Mouse (Mus musculus): ENCODE data around the gene Nt5c2. TPM values are rescaled to one million over a fixed set of nuclear protein-coding genes. Genes with fewer than 3 reads are reported as not detected.

Gene Nt5c2
- polyA plus RNA-seq (2015; fragmentation: Nextera tagmentation; extraction: Ambion mirVana) = 102 and 124 TPM in 2 replicates

- Histone ChIP-seq H3K27me3 (replicated peaks) (peaks cover 97% of the 10 kb centered on the region), H3K4me1 (peaks cover 16% of the 10 kb centered on the region), H3K36me3 (no peaks in the 10 kb centered on the region), H3K27ac (replicated peaks) (no peak within 1 kb of the TSS), H3K9ac (peak within 1 kb of the TSS; percentile 55; the same call in 1 of the 2 replicates), H3K9me3 (no peaks in the 10 kb centered on the region), H3K4me2 (peak within 1 kb of the TSS; percentile 84), H3K4me3 (peak within 1 kb of the TSS; percentile 56)
- under 1% methylated on average over 118 of the region's 124 CpGs for WGBS
- ATAC-seq (ENCODE audit: extremely low read depth, insufficient number of reproducible peaks, low FRiP score, low TSS enrichment) = peak; percentile 19; the same call in 1 of the 2 replicates
These were observed at the start of gene Nt5c2, which contains the start of gene Ina for GRCm38 (mm10) chr19:47014447-47015381. TSS of gene Nt5c2 (minus strand) at chr19:47015153. TSS of gene Ina (plus strand) at chr19:47014698.

GRCm38 (mm10) chr19:47057684-47058083 is 42.7 kb upstream of the Nt5c2 start:
- no peak overlapping the region for H3K4me2 ChIP-seq
- no peaks in the 10 kb centered on the region for H3K4me1 ChIP-seq
- no peak overlapping the region for H3K4me3 ChIP-seq
- no peaks in the 10 kb centered on the region for H3K36me3 ChIP-seq
- H3K27me3 ChIP-seq (replicated peaks) = no peaks in the 10 kb centered on the region
- ATAC-seq (ENCODE audit: extremely low read depth, insufficient number of reproducible peaks, low FRiP score, low TSS enrichment) = no peak
- no peaks in the 10 kb centered on the region for H3K9me3 ChIP-seq
- no peak overlapping the region for H3K9ac ChIP-seq
- WGBS = 67% methylated on average over 1 of the region's 1 CpGs
- H3K27ac ChIP-seq (replicated peaks) = no peak overlapping the region

DNA sequence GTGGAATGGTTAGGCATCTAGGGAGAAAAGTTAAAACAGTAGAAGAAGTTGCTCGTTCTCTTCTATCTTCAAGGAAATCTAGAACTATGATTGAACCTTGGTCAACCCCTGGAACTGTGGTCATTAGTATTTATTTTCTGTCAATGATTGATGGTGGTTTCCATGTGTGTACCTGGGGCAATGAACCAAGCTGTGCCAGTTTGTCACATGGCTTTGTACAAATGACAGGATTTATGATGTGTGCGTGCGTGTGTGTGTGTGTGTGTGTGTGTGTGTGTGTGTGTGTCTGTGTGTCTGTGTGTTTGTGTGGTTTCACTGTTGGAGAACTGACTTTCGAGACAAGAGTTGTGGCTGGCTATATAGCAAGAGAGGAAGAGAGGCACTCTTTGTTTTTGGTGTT is 38.5 kb upstream of the Nt5c2 start:
- 78% methylated on average over 4 of the region's 4 CpGs for WGBS
- no peaks in the 10 kb centered on the region for H3K36me3 ChIP-seq
- no peak overlapping the region for H3K27ac ChIP-seq (replicated peaks)
- no peaks in the 10 kb centered on the region for H3K27me3 ChIP-seq (replicated peaks)
- H3K4me2 ChIP-seq = no peak overlapping the region
- no peak overlapping the region for H3K9ac ChIP-seq
- no peaks in the 10 kb centered on the region for H3K9me3 ChIP-seq
- H3K4me1 ChIP-seq = peaks cover 16% of the 10 kb centered on the region
- no peak for ATAC-seq (ENCODE audit: extremely low read depth, insufficient number of reproducible peaks, low FRiP score, low TSS enrichment)
- H3K4me3 ChIP-seq = no peak overlapping the region

GRCm38 (mm10) chr19:47052927-47053326 is 38.0 kb upstream of the Nt5c2 start:
- Histone ChIP-seq H3K27me3 (replicated peaks) (no peaks in the 10 kb centered on the region), H3K4me3 (no peak overlapping the region), H3K4me1 (peaks cover 16% of the 10 kb centered on the region), H3K9me3 (no peaks in the 10 kb centered on the region), H3K27ac (replicated peaks) (no peak overlapping the region), H3K36me3 (no peaks in the 10 kb centered on the region), H3K9ac (no peak overlapping the region), H3K4me2 (no peak overlapping the region)
- 78% methylated on average over 4 of the region's 4 CpGs for WGBS
- ATAC-seq (ENCODE audit: extremely low read depth, insufficient number of reproducible peaks, low FRiP score, low TSS enrichment) = no peak

GRCm38 (mm10) chr19:47050271-47051032 is 35.5 kb upstream of the Nt5c2 start, which contains the start of gene Pcgf6:
TSS of gene Pcgf6 (minus strand) at chr19:47050906.
- WGBS = under 1% methylated on average over 75 of the region's 75 CpGs
- Histone ChIP-seq H3K4me1 (peaks cover 16% of the 10 kb centered on the region), H3K4me3 (peak within 1 kb of the TSS; percentile 89), H3K4me2 (peak within 1 kb of the TSS; percentile 89), H3K36me3 (peaks cover 23% of the 10 kb centered on the region), H3K9ac (peak within 1 kb of the TSS; percentile 91), H3K27me3 (replicated peaks) (no peaks in the 10 kb centered on the region), H3K9me3 (no peaks in the 10 kb centered on the region), H3K27ac (replicated peaks) (peak within 1 kb of the TSS; percentile 89)
- peak; percentile 77 for ATAC-seq (ENCODE audit: extremely low read depth, insufficient number of reproducible peaks, low FRiP score, low TSS enrichment)

- Histone ChIP-seq H3K36me3 (peaks cover 30% of the 10 kb centered on the region), H3K27me3 (replicated peaks) (no peaks in the 10 kb centered on the region), H3K27ac (replicated peaks) (no peak overlapping the region), H3K4me3 (peak overlapping the region; percentile 89), H3K4me1 (peaks cover 16% of the 10 kb centered on the region), H3K9ac (peak overlapping the region; percentile 91), H3K4me2 (peak overlapping the region; percentile 89), H3K9me3 (no peaks in the 10 kb centered on the region)
- 5% methylated on average over 7 of the region's 7 CpGs for whole genome bisulfite sequencing
- ATAC-seq (ENCODE audit: extremely low read depth, insufficient number of reproducible peaks, low FRiP score, low TSS enrichment) = no peak
These were observed 34.9 kb upstream of the Nt5c2 start for GRCm38 (mm10) chr19:47049840-47050239.

- Histone ChIP-seq H3K27me3 (replicated peaks) (no peaks in the 10 kb centered on the region), H3K4me1 (peaks cover 16% of the 10 kb centered on the region), H3K36me3 (peaks cover 34% of the 10 kb centered on the region), H3K9me3 (no peaks in the 10 kb centered on the region), H3K9ac (peak overlapping the region; percentile 91), H3K4me3 (no peak overlapping the region), H3K4me2 (peak overlapping the region; percentile 89), H3K27ac (replicated peaks) (no peak overlapping the region)
- ATAC-seq (ENCODE audit: extremely low read depth, insufficient number of reproducible peaks, low FRiP score, low TSS enrichment) = no peak
- WGBS = 68% methylated on average over 4 of the region's 4 CpGs
These were observed 34.1 kb upstream of the Nt5c2 start for GRCm38 (mm10) chr19:47049061-47049460.

GRCm38 (mm10) chr19:47047236-47047833 is 32.4 kb upstream of the Nt5c2 start:
- no peak overlapping the region for H3K9ac ChIP-seq
- H3K4me2 ChIP-seq = no peak overlapping the region
- peaks cover 16% of the 10 kb centered on the region for H3K4me1 ChIP-seq
- H3K27ac ChIP-seq (replicated peaks) = no peak overlapping the region
- no peaks in the 10 kb centered on the region for H3K9me3 ChIP-seq
- WGBS = 82% methylated on average over 13 of the region's 13 CpGs
- H3K4me3 ChIP-seq = no peak overlapping the region
- peaks cover 39% of the 10 kb centered on the region for H3K36me3 ChIP-seq
- ATAC-seq (ENCODE audit: extremely low read depth, insufficient number of reproducible peaks, low FRiP score, low TSS enrichment) = no peak
- H3K27me3 ChIP-seq (replicated peaks) = no peaks in the 10 kb centered on the region

GRCm38 (mm10) chr19:47046343-47046742 is 31.4 kb upstream of the Nt5c2 start:
- Histone ChIP-seq H3K27ac (replicated peaks) (no peak overlapping the region), H3K4me3 (no peak overlapping the region), H3K36me3 (peaks cover 42% of the 10 kb centered on the region), H3K9me3 (no peaks in the 10 kb centered on the region), H3K9ac (no peak overlapping the region), H3K4me2 (no peak overlapping the region), H3K4me1 (peaks cover 16% of the 10 kb centered on the region), H3K27me3 (replicated peaks) (no peaks in the 10 kb centered on the region)
- ATAC-seq (ENCODE audit: extremely low read depth, insufficient number of reproducible peaks, low FRiP score, low TSS enrichment) = no peak
- WGBS = 100% methylated on average over 1 of the region's 1 CpGs

- no peak for ATAC-seq (ENCODE audit: extremely low read depth, insufficient number of reproducible peaks, low FRiP score, low TSS enrichment)
- H3K4me1 ChIP-seq = no peaks in the 10 kb centered on the region
- H3K4me2 ChIP-seq = no peak overlapping the region
- no peaks in the 10 kb centered on the region for H3K9me3 ChIP-seq
- no peak overlapping the region for H3K4me3 ChIP-seq
- H3K36me3 ChIP-seq = peaks cover 56% of the 10 kb centered on the region
- H3K27ac ChIP-seq (replicated peaks) = no peak overlapping the region
- H3K9ac ChIP-seq = no peak overlapping the region
- H3K27me3 ChIP-seq (replicated peaks) = no peaks in the 10 kb centered on the region
- WGBS = 80% methylated on average over 3 of the region's 3 CpGs
These were observed 28.7 kb upstream of the Nt5c2 start for GRCm38 (mm10) chr19:47043608-47044007.
